10 mouse cellular contexts compared by ENCODE assay signal in the genomic region with DNA sequence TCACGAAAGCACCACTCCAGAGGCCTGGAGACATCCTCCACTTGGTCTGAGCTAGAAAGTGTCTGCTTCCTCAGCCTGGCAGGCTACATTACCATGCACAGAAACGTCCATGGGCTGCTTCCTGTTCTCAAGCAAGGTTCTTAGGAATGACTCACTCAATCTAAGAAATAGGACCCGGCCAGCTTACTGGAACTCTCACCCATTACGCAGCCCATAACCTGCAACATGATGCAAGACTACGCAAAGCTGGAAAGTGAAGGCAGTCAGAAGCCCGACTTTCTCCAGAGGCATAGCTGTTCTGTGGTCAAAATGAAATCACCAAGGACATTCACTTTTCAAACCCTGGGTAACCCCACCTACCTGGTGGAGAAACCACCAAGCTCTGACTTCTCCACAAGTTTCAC. TPM values are rescaled to one million over a fixed set of nuclear protein-coding genes. Genes with fewer than 3 reads are reported as not detected.
DNase-seq lines count a peak whose midpoint lies in the region; ATAC-seq lines count a peak whose summit lies in the region.
"Had no signal": no experiment of that assay in that cellular context is flagged by ENCODE, and none has a peak within 500 bp of the region (broad histone marks: within the 10 kb centered on the region; RNA-seq: fewer than 3 reads in every experiment).

No protein-coding gene starts in this region.

- H3K4me1 ChIP-seq in liver, embryonic 16.5 days (ENCODE audit: control insufficient read depth, low read depth, low read length), result peaks cover 42% of the 10 kb centered on the region
- H3K4me1 ChIP-seq in stomach, embryonic 16.5 days (ENCODE audit: control insufficient read depth, insufficient read depth, low read length), result peaks cover 30% of the 10 kb centered on the region

- 44% methylated on average over 6 of the region's 6 CpGs for WGBS in liver, embryonic 16.5 days (ENCODE audit: insufficient replicate concordance)
- 55% methylated on average over 6 of the region's 6 CpGs for WGBS in stomach, embryonic 16.5 days

- no peaks in the 10 kb centered on the region for H3K27me3 ChIP-seq in liver, embryonic 16.5 days (ENCODE audit: control insufficient read depth, insufficient read depth, low read depth, low read length)
- H3K27me3 ChIP-seq in stomach, embryonic 16.5 days (ENCODE audit: control insufficient read depth, insufficient read depth, low read length), result no peaks in the 10 kb centered on the region
- H3K27me3 ChIP-seq: embryonic facial prominence, embryonic 12.5 days had no signal

- no peak overlapping the region for H3K4me2 ChIP-seq in liver, embryonic 16.5 days (ENCODE audit: low read depth, low read length)
- no peak overlapping the region for H3K4me2 ChIP-seq in stomach, embryonic 16.5 days (ENCODE audit: low read depth, low read length)
- H3K4me2 ChIP-seq: embryonic facial prominence, embryonic 12.5 days had no signal

- H3K9me3 ChIP-seq in liver, embryonic 16.5 days (replicated peaks; ENCODE audit: control insufficient read depth, low read length), result no peaks in the 10 kb centered on the region
- no peaks in the 10 kb centered on the region for H3K9me3 ChIP-seq in stomach, embryonic 16.5 days (replicated peaks; ENCODE audit: control insufficient read depth, low read length)
- H3K9me3 ChIP-seq: embryonic facial prominence, embryonic 12.5 days had no signal

- no peak overlapping the region; the same call in 1 of the 2 replicates for H3K27ac ChIP-seq in liver, embryonic 16.5 days (ENCODE audit: low read length)
- H3K27ac ChIP-seq in stomach, embryonic 16.5 days (ENCODE audit: low read length), result peak overlapping the region; percentile 1; the same call in 1 of the 2 replicates
- H3K27ac ChIP-seq: embryonic facial prominence, embryonic 12.5 days had no signal

- H3K36me3 ChIP-seq in liver, embryonic 16.5 days (ENCODE audit: control insufficient read depth, insufficient read depth), result 0 out of 2 replicates have a peak, but pooled peaks cover 2% of the 10 kb centered on the region
- H3K36me3 ChIP-seq in stomach, embryonic 16.5 days (ENCODE audit: control insufficient read depth, insufficient read depth, low read length), result no peaks in the 10 kb centered on the region
- H3K36me3 ChIP-seq: embryonic facial prominence, embryonic 12.5 days had no signal

- ATAC-seq in liver, embryonic 16.5 days (ENCODE audit: low read depth), result peak; percentile 30
- ATAC-seq in stomach, embryonic 16.5 days (ENCODE audit: insufficient read depth, low FRiP score), result no peak

- DNase-seq in adrenal gland, adult 8-10 months, result peak; percentile 67
- no peak for DNase-seq in adrenal gland, postnatal 25 days
- peak; percentile 24 for DNase-seq in thymus, postnatal 0 days (ENCODE audit: low spot score)
- DNase-seq in thymus, postnatal 10 days (ENCODE audit: low spot score in 2 of 2), result no peak
- no peak for DNase-seq in right cerebral cortex, postnatal 14 days
- no peak for DNase-seq in ovary, postnatal 10 days (ENCODE audit: low spot score)
- DNase-seq: layer of hippocampus, postnatal 36 days had no signal

- H3K9ac ChIP-seq in liver, embryonic 16.5 days (ENCODE audit: low read depth, low read length), result no peak overlapping the region
- no peak overlapping the region for H3K9ac ChIP-seq in stomach, embryonic 16.5 days (ENCODE audit: low read length)
- H3K9ac ChIP-seq: embryonic facial prominence, embryonic 12.5 days had no signal

- H3K4me3 ChIP-seq in liver, embryonic 16.5 days (ENCODE audit: low read depth, low read length), result no peak overlapping the region
- H3K4me3 ChIP-seq in stomach, embryonic 16.5 days (replicated peaks; ENCODE audit: low read length), result no peak overlapping the region
- H3K4me3 ChIP-seq: embryonic facial prominence, embryonic 12.5 days had no signal

RNA-seq across cellular contexts. Expression of a gene that starts 19.0 kb away (rescaled TPM):
- total RNA-seq in adrenal gland, adult 8-10 months (2022), result 100 to 1,000 TPM in 3 of 4 experiments, 10 to 100 TPM in 1; 93.7 to 115 (median 107) TPM
- total RNA-seq in adrenal gland, postnatal 25 days (2021), result 106 TPM in 2 replicates
- polyA plus RNA-seq in thymus, postnatal 0 days (2015; fragmentation: Nextera tagmentation; extraction: Ambion mirVana), result 56.6 and 57.3 TPM in 2 replicates
- 41.3 and 41.4 TPM in 2 replicates for polyA plus RNA-seq in liver, embryonic 16.5 days (2015; fragmentation: Nextera tagmentation; extraction: Ambion mirVana)
- polyA plus RNA-seq in stomach, embryonic 16.5 days (2015; fragmentation: Nextera tagmentation; extraction: Ambion mirVana), result 128 and 142 TPM in 2 replicates

RNA-seq across cellular contexts. Expression of a gene that starts 26.4 kb away (rescaled TPM):
- 100 to 1,000 TPM; 269 to 378 (median 343) TPM for total RNA-seq in adrenal gland, adult 8-10 months (2022)
- 426 and 454 TPM in 2 replicates for total RNA-seq in adrenal gland, postnatal 25 days (2021)
- polyA plus RNA-seq in thymus, postnatal 0 days (2015; fragmentation: Nextera tagmentation; extraction: Ambion mirVana), result 292 and 303 TPM in 2 replicates
- 94.3 and 105 TPM in 2 replicates for polyA plus RNA-seq in liver, embryonic 16.5 days (2015; fragmentation: Nextera tagmentation; extraction: Ambion mirVana)
- 194 and 260 TPM in 2 replicates for polyA plus RNA-seq in stomach, embryonic 16.5 days (2015; fragmentation: Nextera tagmentation; extraction: Ambion mirVana)

Comparison
In these comparisons a context has a peak if more than half of its experiments do, and no peak if none do; other contexts are left out.
1. DNase-seq: peak in adrenal gland, adult 8-10 months (single experiment) and thymus, postnatal 0 days (single experiment); none in adrenal gland, postnatal 25 days (single experiment), thymus, postnatal 10 days (0 of 2), right cerebral cortex, postnatal 14 days (single experiment) and ovary, postnatal 10 days (single experiment).